Mouse (Mus musculus) embryonic fibroblast, embryonic 13.5 days (primary cell): Measurements from ENCODE around the gene Ech1. TPM values are rescaled to one million over a fixed set of nuclear protein-coding genes. Genes with fewer than 3 reads are reported as not detected.

ENCODE experiments used
- H3K27ac ChIP-seq: 2 replicates; pipeline ENCODE4 v1.5.1; 2012; ENCODE audit warnings: low read length, control low read depth, inconsistent platforms; ENCODE audit not compliant: insufficient read depth
- H3K4me1 ChIP-seq: 2 replicates; pipeline ENCODE4 v1.6.1; 2011; ENCODE audit warnings: low read length; ENCODE audit not compliant: control insufficient read depth, insufficient read depth
- H3K4me3 ChIP-seq: 2 replicates; pipeline ENCODE4 v1.5.1; 2011; ENCODE audit warnings: mild to moderate bottlenecking, control low read depth, low read length; ENCODE audit not compliant: insufficient read depth
- CTCF ChIP-seq: IDR thresholded peaks from 2 replicates; pipeline ENCODE4 v1.5.1; 2011; ENCODE audit warnings: mild to moderate bottlenecking, control low read depth, low read length, moderate library complexity, borderline replicate concordance; ENCODE audit not compliant: insufficient read depth
- POLR2A ChIP-seq: IDR thresholded peaks from 2 replicates; pipeline ENCODE4 v1.6.1; 2011; ENCODE audit warnings: low read depth, mild to moderate bottlenecking, control low read depth, low read length, moderate library complexity
- polyA plus RNA-seq: library from polyadenylated mRNA; stranded (reverse); fragments of >200 nt; gene quantifications from 2 replicates; pipeline ENCODE4 v1.2.4, GENCODE M21; 2011; ENCODE audit warnings: low read depth; ENCODE audit not compliant: missing spikeins, insufficient read length

The Ech1 gene
- polyA plus RNA-seq, 1 experiment = 80.4 TPM

- no peak for TF ChIP-seq CTCF
- no peak for TF ChIP-seq POLR2A
- Histone ChIP-seq H3K4me3 (no peak overlapping the region), H3K27ac (no peak overlapping the region), H3K4me1 (peaks cover 25% of the 10 kb centered on the region)
These were observed 7.5 kb upstream of the Ech1 start for GRCm38 (mm10) chr7:28817524-28817923.

GRCm38 (mm10) chr7:28817957-28818356 lies 7.1 kb upstream of the Ech1 start:
- TF ChIP-seq CTCF (no peak), POLR2A (no peak)
- no peak overlapping the region for H3K4me3 ChIP-seq
- H3K4me1 ChIP-seq = peaks cover 26% of the 10 kb centered on the region
- no peak overlapping the region for H3K27ac ChIP-seq

GRCm38 (mm10) chr7:28818436-28818835 lies 6.6 kb upstream of the Ech1 start:
- TF ChIP-seq CTCF (no peak), POLR2A (no peak)
- Histone ChIP-seq H3K4me3 (no peak overlapping the region), H3K27ac (no peak overlapping the region)

GRCm38 (mm10) chr7:28818861-28819452 lies 6.1 kb upstream of the Ech1 start:
- Histone ChIP-seq H3K27ac (no peak overlapping the region), H3K4me3 (no peak overlapping the region), H3K4me1 (peaks cover 26% of the 10 kb centered on the region)
- TF ChIP-seq POLR2A (no peak), CTCF (no peak)

More at GRCm38 (mm10) chr7:28818436-28818835, 6.6 kb upstream of the Ech1 start:
- H3K4me1 ChIP-seq = peaks cover 26% of the 10 kb centered on the region

- Histone ChIP-seq H3K4me1 (peaks cover 26% of the 10 kb centered on the region), H3K4me3 (no peak overlapping the region), H3K27ac (no peak overlapping the region)
- TF ChIP-seq POLR2A = no peak
- TF ChIP-seq CTCF = no peak
These were observed 5.4 kb upstream of the Ech1 start for GRCm38 (mm10) chr7:28819571-28819970.

- Histone ChIP-seq H3K27ac (peak overlapping the region; percentile 78), H3K4me3 (no peak overlapping the region), H3K4me1 (peaks cover 26% of the 10 kb centered on the region)
- TF ChIP-seq POLR2A (0 out of 2 replicates have a peak, but pooled peaks have one; percentile 29), CTCF (no peak)
These were observed 4.4 kb upstream of the Ech1 start for GRCm38 (mm10) chr7:28820358-28821260.

GRCm38 (mm10) chr7:28821261-28821831 lies 3.7 kb upstream of the Ech1 start:
- Histone ChIP-seq H3K27ac (peak overlapping the region; percentile 78), H3K4me1 (peaks cover 29% of the 10 kb centered on the region), H3K4me3 (no peak overlapping the region)
- TF ChIP-seq CTCF (no peak), POLR2A (no peak)

GRCm38 (mm10) chr7:28822556-28822955 lies 2.5 kb upstream of the Ech1 start:
- no peak for TF ChIP-seq CTCF
- no peak for TF ChIP-seq POLR2A
- Histone ChIP-seq H3K4me3 (no peak overlapping the region), H3K27ac (no peak overlapping the region), H3K4me1 (peaks cover 26% of the 10 kb centered on the region)

GRCm38 (mm10) chr7:28822993-28823903 lies 1.8 kb upstream of the Ech1 start:
- TF ChIP-seq POLR2A (0 out of 2 replicates have a peak, but pooled peaks have one; percentile 8), CTCF (no peak)
- peak overlapping the region; percentile 2; the same call in 1 of the 2 replicates for H3K27ac ChIP-seq
- H3K4me1 ChIP-seq = peaks cover 26% of the 10 kb centered on the region
- H3K4me3 ChIP-seq = no peak overlapping the region
